Mouse (Mus musculus) MEL (cell line): ENCODE data around the gene Olfr462. TPM values are rescaled to one million over a fixed set of nuclear protein-coding genes. Genes with fewer than 3 reads are reported as not detected.

Experiments used
- DNase-seq: peaks from one replicate; pipeline ENCODE4 v3.0.0; 2011; ENCODE audit warnings: low read depth, low spot score
- H3K27ac ChIP-seq: 2 replicates; pipeline ENCODE4 v1.5.1; 2012; ENCODE audit warnings: low read depth, mild to moderate bottlenecking, control low read depth, low read length, moderate library complexity; ENCODE audit not compliant: control insufficient read depth
- H3K27me3 ChIP-seq, 2 experiments: fragments of 150-350 bp in 1 of 2; sonication (generic) in 1 of 2; 2 replicates each; pipeline ENCODE4 v1.6.1; 2012; ENCODE audit warnings: low read length in 2 of 2, mild to moderate bottlenecking in 2 of 2, improper control_type of control experiment in 1 of 2, moderate library complexity in 1 of 2; ENCODE audit not compliant: insufficient read depth in 2 of 2, control insufficient read depth in 1 of 2
- H3K36me3 ChIP-seq, 2 experiments: 2 replicates each; pipeline ENCODE4 v1.6.1; 2012 to 2014; ENCODE audit warnings: low read length in 2 of 2, improper control_type of control experiment in 1 of 2, inconsistent platforms in 1 of 2, mild to moderate bottlenecking in 1 of 2; ENCODE audit not compliant: insufficient read depth in 2 of 2, control insufficient read depth in 1 of 2
- H3K4me1 ChIP-seq, 2 experiments: fragments of 150-350 bp in 1 of 2; sonication (generic) in 1 of 2; 2 replicates each; pipeline ENCODE4 v1.6.1; 2012; ENCODE audit warnings: low read length in 2 of 2, improper control_type of control experiment in 1 of 2, mild to moderate bottlenecking in 1 of 2; ENCODE audit not compliant: insufficient read depth in 2 of 2, control insufficient read depth in 1 of 2
- H3K4me3 ChIP-seq, 2 experiments: fragments of 150-350 bp in 1 of 2; sonication (generic) in 1 of 2; 2 replicates each; pipeline ENCODE4 v1.5.1; 2012; ENCODE audit warnings: low read depth in 2 of 2, low read length in 2 of 2, mild to moderate bottlenecking in 2 of 2, moderate library complexity in 2 of 2, control low read depth in 1 of 2, improper control_type of control experiment in 1 of 2; ENCODE audit not compliant: control insufficient read depth in 1 of 2, insufficient read depth in 1 of 2
- H3K79me2 ChIP-seq: 2 replicates; pipeline ENCODE4 v1.6.1; 2012; ENCODE audit warnings: mild to moderate bottlenecking, low read length, moderate library complexity; ENCODE audit not compliant: control insufficient read depth, poor library complexity, insufficient read depth
- H3K9ac ChIP-seq: 2 replicates; pipeline ENCODE4 v1.6.1; 2012; ENCODE audit warnings: low read depth, mild to moderate bottlenecking, control low read depth, low read length, moderate library complexity; ENCODE audit not compliant: control insufficient read depth, poor library complexity, severe bottlenecking
- H3K9me3 ChIP-seq: fragments of 150-350 bp; sonication (generic); replicated peaks from 2 replicates; pipeline ENCODE4 v1.6.1; 2012; ENCODE audit warnings: mild to moderate bottlenecking, low read length, improper control_type of control experiment, moderate library complexity; ENCODE audit not compliant: insufficient read depth
- BHLHE40 ChIP-seq: IDR thresholded peaks from 2 replicates; pipeline ENCODE4 v1.6.1; 2012; ENCODE audit warnings: low read depth, mild to moderate bottlenecking, inconsistent platforms, low read length, improper control_type of control experiment, borderline replicate concordance
- CHD1 ChIP-seq: IDR thresholded peaks from 2 replicates; pipeline ENCODE4 v1.6.1; 2012; ENCODE audit warnings: low read depth, mild to moderate bottlenecking, inconsistent platforms, low read length, improper control_type of control experiment
- ELF1 ChIP-seq: IDR thresholded peaks from 2 replicates; pipeline ENCODE4 v1.6.1; 2014; ENCODE audit warnings: low read depth, mild to moderate bottlenecking, inconsistent platforms, low read length, improper control_type of control experiment, moderate library complexity
- HCFC1 ChIP-seq: IDR thresholded peaks from 2 replicates; pipeline ENCODE4 v1.6.1; 2012; ENCODE audit warnings: low read depth, mild to moderate bottlenecking, inconsistent platforms, low read length, improper control_type of control experiment, moderate library complexity
- JUND ChIP-seq: IDR thresholded peaks from 2 replicates; pipeline ENCODE4 v1.6.1; 2011; ENCODE audit warnings: low read depth, mild to moderate bottlenecking, improper control_type of control experiment, low read length
- KAT2A ChIP-seq: conservative IDR thresholded peaks from 2 replicates; pipeline ENCODE4 v1.6.1; 2012; ENCODE audit warnings: low read depth, low read length, improper control_type of control experiment, inconsistent platforms
- MAFK ChIP-seq: IDR thresholded peaks from 2 replicates; pipeline ENCODE4 v1.6.1; 2011; ENCODE audit warnings: low read depth, mild to moderate bottlenecking, low read length, improper control_type of control experiment, borderline replicate concordance
- MAZ ChIP-seq: IDR thresholded peaks from 2 replicates; pipeline ENCODE4 v1.6.1; 2012; ENCODE audit warnings: low read depth, mild to moderate bottlenecking, inconsistent platforms, low read length, improper control_type of control experiment
- MEF2A ChIP-seq: IDR thresholded peaks from 2 replicates; pipeline ENCODE4 v1.6.1; 2014; ENCODE audit warnings: low read depth, mild to moderate bottlenecking, inconsistent platforms, low read length, improper control_type of control experiment; ENCODE audit not compliant: poor library complexity, insufficient replicate concordance, severe bottlenecking; ENCODE audit errors: extremely low read depth
- NRF1 ChIP-seq: IDR thresholded peaks from 2 replicates; pipeline ENCODE4 v1.6.1; 2014; ENCODE audit warnings: low read depth, mild to moderate bottlenecking, inconsistent platforms, low read length, improper control_type of control experiment, moderate library complexity; ENCODE audit not compliant: poor library complexity, insufficient read depth, severe bottlenecking
- POLR2A ChIP-seq, 2 experiments: IDR thresholded peaks; 2 replicates each; pipeline ENCODE4 v1.6.1; 2011 to 2012; ENCODE audit warnings: low read length in 2 of 2, mild to moderate bottlenecking in 2 of 2, control low read depth in 1 of 2, improper control_type of control experiment in 1 of 2, low read depth in 1 of 2, moderate library complexity in 1 of 2; ENCODE audit not compliant: control insufficient read depth in 1 of 2, insufficient read depth in 1 of 2, poor library complexity in 1 of 2
- RCOR1 ChIP-seq: IDR thresholded peaks from 2 replicates; pipeline ENCODE4 v1.6.1; 2012; ENCODE audit warnings: low read depth, mild to moderate bottlenecking, inconsistent platforms, low read length, improper control_type of control experiment
- SIN3A ChIP-seq: IDR thresholded peaks from 2 replicates; pipeline ENCODE4 v1.6.1; 2012; ENCODE audit warnings: low read length, improper control_type of control experiment, inconsistent platforms
- SMC3 ChIP-seq: IDR thresholded peaks from 2 replicates; pipeline ENCODE4 v1.6.1; 2011; ENCODE audit warnings: low read depth, low read length, improper control_type of control experiment
- TBP ChIP-seq: IDR thresholded peaks from 2 replicates; pipeline ENCODE4 v1.8.0; 2011; ENCODE audit warnings: low read depth, low read length, improper control_type of control experiment
- ZKSCAN1 ChIP-seq: IDR thresholded peaks from 2 replicates; pipeline ENCODE4 v1.6.1; 2012; ENCODE audit warnings: low read depth, mild to moderate bottlenecking, inconsistent platforms, low read length, improper control_type of control experiment, moderate library complexity
- polyA plus RNA-seq, 2 experiments: library from polyadenylated mRNA; stranded (reverse) in 1 of 2; unstranded in 1 of 2; fragments of >175 nt in 1 of 2; fragments of >200 nt in 1 of 2; gene quantifications; 2 replicates each; pipeline versions ENCODE4 v1.2.1 to v1.2.4; 2012; ENCODE audit warnings: low replicate concordance in 2 of 2, low read depth in 1 of 2; ENCODE audit not compliant: insufficient read length in 2 of 2, insufficient read depth in 1 of 2, missing spikeins in 1 of 2
- total RNA-seq: library from RNA; depleted of rRNA; stranded (reverse); fragments of 300-350 nt; gene quantifications from 2 replicates; pipeline ENCODE4 v1.2.3, GENCODE M21; 2012

Gene Olfr462
- total and polyA plus RNA-seq, 3 experiments, result not detected

DNA sequence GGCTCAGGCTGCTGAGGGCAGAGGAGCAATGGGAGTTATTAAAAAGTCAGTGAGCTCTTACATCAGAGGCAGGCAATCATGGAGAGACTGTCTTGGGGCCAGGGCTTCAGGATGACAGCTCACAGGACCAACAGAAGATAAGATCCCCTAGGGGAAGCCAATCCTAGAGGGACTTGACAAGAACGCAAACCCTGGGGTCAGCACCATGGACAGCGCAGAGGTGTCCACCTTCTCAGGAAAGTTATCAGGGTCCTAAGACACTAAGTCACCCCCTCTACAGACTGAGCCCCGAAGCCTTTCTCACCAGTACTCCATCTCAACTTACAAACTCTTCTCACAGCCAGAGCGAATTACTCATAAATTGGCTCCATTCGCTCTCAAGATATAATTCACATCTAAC lies 28.9 kb upstream of the Olfr462 start, which contains the start of gene Olfr464:
Olfr464 (minus strand) TSS at position 2 of the 400 bp plus-strand sequence.
- TF ChIP-seq BHLHE40, result no peak
- no peak for TF ChIP-seq ELF1
- peak; percentile 40; the same call in 1 of the 2 replicates for TF ChIP-seq SIN3A
- TF ChIP-seq CHD1, result no peak
- TF ChIP-seq, all 39 proteins: peak for 1

GRCm38 (mm10) chr11:87920301-87920700 lies 28.2 kb upstream of the Olfr462 start:
- no peaks in the 10 kb centered on the region for H3K4me1 ChIP-seq
- peaks cover 4 to 6% of the 10 kb centered on the region in 2 experiments; a peak in 3 of 4 replicates for H3K27me3 ChIP-seq
- no peaks in the 10 kb centered on the region for H3K9me3 ChIP-seq
- TF ChIP-seq NRF1, result no peak
- TF ChIP-seq MAZ, result no peak
- TF ChIP-seq RCOR1, result no peak
- no peak for TF ChIP-seq SMC3
- TF ChIP-seq TBP, result no peak
- TF ChIP-seq MEF2A, result no peak
- TF ChIP-seq, all 39 proteins: peak for 0
- Histone ChIP-seq H3K79me2 (no peaks in the 10 kb centered on the region), H3K4me3 (no peak overlapping the region), H3K27ac (no peak overlapping the region), H3K36me3 (no peaks in the 10 kb centered on the region), H3K9ac (no peak overlapping the region)
- no peak for DNase-seq

More for the DNA sequence above, 28.9 kb upstream of the Olfr462 start, which contains the start of gene Olfr464:
- Histone ChIP-seq H3K27ac (no peak within 1 kb of the TSS), H3K9me3 (no peaks in the 10 kb centered on the region), H3K36me3 (no peaks in the 10 kb centered on the region), H3K79me2 (no peaks in the 10 kb centered on the region), H3K27me3 (peaks cover 4 to 5% of the 10 kb centered on the region in 2 experiments; a peak in 3 of 4 replicates), H3K4me3 (no peak within 1 kb of the TSS), H3K4me1 (no peaks in the 10 kb centered on the region), H3K9ac (no peak within 1 kb of the TSS)
- peak; percentile 81 for DNase-seq

GRCm38 (mm10) chr11:87916005-87916404 lies 23.9 kb upstream of the Olfr462 start:
- no peaks in the 10 kb centered on the region for H3K4me1 ChIP-seq

More at GRCm38 (mm10) chr11:87916005-87916404, 23.9 kb upstream of the Olfr462 start:
- H3K9me3 ChIP-seq, result no peaks in the 10 kb centered on the region
- H3K27ac ChIP-seq, result no peak overlapping the region
- H3K4me3 ChIP-seq, result no peak overlapping the region
- no peak for DNase-seq
- H3K9ac ChIP-seq, result no peak overlapping the region
- peaks cover 4 to 8% of the 10 kb centered on the region in 2 experiments for H3K27me3 ChIP-seq
- H3K79me2 ChIP-seq, result no peaks in the 10 kb centered on the region
- TF ChIP-seq ZKSCAN1 (no peak), HCFC1 (no peak), BHLHE40 (no peak), MAFK (peak; percentile 21; the same call in 1 of the 2 replicates), POLR2A (IDR thresholded peaks at IDR 0.05; ENCODE audit: control insufficient read depth in 1 of 2, insufficient read depth in 1 of 2, low read depth in 1 of 2, low read length in 2 of 2, poor library complexity in 1 of 2) (no peak), MAZ (no peak), JUND (no peak), KAT2A (no peak)
- no peaks in the 10 kb centered on the region for H3K36me3 ChIP-seq
